Mouse (Mus musculus) urinary bladder, postnatal 25 days (tissue): Measurements from ENCODE around the gene 2610028H24Rik.
A peak's percentile ranks its signal among the peaks of the same experiment; 100 is the strongest.

Experiments used
- DNase-seq: peaks from one replicate; pipeline ENCODE4 v3.0.0; 2022; ENCODE audit warnings: low spot score

The 2610028H24Rik gene

GRCm38 (mm10) chr10:76448851-76449250, at the start of gene 2610028H24Rik:
Gene 2610028H24Rik, plus strand, starts transcription at chr10:76449081.
- no peak for DNase-seq

GRCm38 (mm10) chr10:76408520-76408919, 40.4 kb upstream of the 2610028H24Rik start:
- DNase-seq, result no peak

- no peak for DNase-seq
Observed at GRCm38 (mm10) chr10:76416811-76417210, 32.1 kb upstream of the 2610028H24Rik start.

- DNase-seq, result no peak
Observed at GRCm38 (mm10) chr10:76425674-76426073, 23.2 kb upstream of the 2610028H24Rik start.

- no peak for DNase-seq
Observed at GRCm38 (mm10) chr10:76433925-76434324, 15.0 kb upstream of the 2610028H24Rik start.

GRCm38 (mm10) chr10:76439107-76439890, 9.6 kb upstream of the 2610028H24Rik start:
- DNase-seq, result no peak

GRCm38 (mm10) chr10:76440281-76440680, 8.6 kb upstream of the 2610028H24Rik start, which contains the start of gene AC141477.1:
Gene AC141477.1, minus strand, starts transcription at chr10:76440444.
- no peak for DNase-seq

GRCm38 (mm10) chr10:76442178-76443088, 6.4 kb upstream of the 2610028H24Rik start, which contains the start of gene Pcnt:
Gene Pcnt, minus strand, starts transcription at chr10:76442786.
- peak; percentile 92 for DNase-seq

GRCm38 (mm10) chr10:76445996-76446681, 2.7 kb upstream of the 2610028H24Rik start:
- no peak for DNase-seq

GRCm38 (mm10) chr10:76447406-76448229, 1.3 kb upstream of the 2610028H24Rik start:
- DNase-seq, result no peak

- DNase-seq, result peak; percentile 47
Observed at GRCm38 (mm10) chr10:76455289-76455688, 6.4 kb downstream of the 2610028H24Rik start.

- DNase-seq, result no peak
Observed at GRCm38 (mm10) chr10:76461255-76461654, 12.4 kb downstream of the 2610028H24Rik start.

GRCm38 (mm10) chr10:76462312-76462711, 13.4 kb downstream of the 2610028H24Rik start:
- no peak for DNase-seq

GRCm38 (mm10) chr10:76462721-76463120, 13.8 kb downstream of the 2610028H24Rik start:
- DNase-seq, result no peak

- peak; percentile 80 for DNase-seq
Observed at GRCm38 (mm10) chr10:76468203-76469162, 19.6 kb downstream of the 2610028H24Rik start, which contains the start of the genes Mcm3ap and Ybey. Gene Mcm3ap, plus strand, starts transcription at chr10:76468927. Gene Ybey, minus strand, starts transcription at chr10:76469114.

- no peak for DNase-seq
Observed at GRCm38 (mm10) chr10:76473759-76474158, 24.9 kb downstream of the 2610028H24Rik start.

GRCm38 (mm10) chr10:76480851-76481250, 32.0 kb downstream of the 2610028H24Rik start:
- DNase-seq, result peak; percentile 27

GRCm38 (mm10) chr10:76481480-76481879, 32.6 kb downstream of the 2610028H24Rik start:
- DNase-seq, result no peak

GRCm38 (mm10) chr10:76486302-76486701, 37.4 kb downstream of the 2610028H24Rik start:
- no peak for DNase-seq

- DNase-seq, result no peak
Observed at GRCm38 (mm10) chr10:76488265-76488664, 39.4 kb downstream of the 2610028H24Rik start.
